Mouse (Mus musculus): Measurements from ENCODE around the gene Abca5. TPM values are rescaled to one million over a fixed set of nuclear protein-coding genes. Genes with fewer than 3 reads are reported as not detected.

The Abca5 gene
- total RNA-seq, 2 experiments from 2014 or later, result 5.8 to 9.0 TPM

DNA sequence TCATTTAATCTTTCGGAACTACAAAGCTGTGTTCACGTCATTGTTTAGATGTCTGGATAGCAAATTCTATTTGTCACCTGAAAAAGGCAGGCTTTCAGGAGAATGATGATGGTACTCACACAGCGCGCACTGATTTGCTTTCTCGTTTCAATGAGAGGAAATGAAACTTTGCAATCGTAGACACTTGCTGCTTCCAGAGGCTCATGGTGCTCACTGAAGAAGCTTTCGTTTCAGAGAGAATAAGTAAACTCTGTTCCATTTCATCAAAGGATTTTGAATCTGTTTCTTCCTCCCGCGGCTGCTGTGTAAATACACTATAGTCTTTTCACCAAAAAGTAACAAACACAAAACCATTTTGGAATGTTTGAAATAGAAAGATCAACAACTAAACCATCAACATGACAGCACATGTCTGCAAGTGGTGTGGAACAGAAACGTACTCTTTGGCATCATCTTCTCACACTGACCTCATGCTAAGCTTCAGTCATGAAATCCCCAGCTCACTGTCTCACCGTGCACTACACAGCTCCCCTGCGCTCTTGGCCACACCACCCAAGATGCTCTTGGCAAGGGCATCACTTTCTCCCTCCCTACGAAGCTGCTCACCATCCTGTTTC is 39.5 kb downstream of the Abca5 start:
- DNase-seq, result no peak

DNA sequence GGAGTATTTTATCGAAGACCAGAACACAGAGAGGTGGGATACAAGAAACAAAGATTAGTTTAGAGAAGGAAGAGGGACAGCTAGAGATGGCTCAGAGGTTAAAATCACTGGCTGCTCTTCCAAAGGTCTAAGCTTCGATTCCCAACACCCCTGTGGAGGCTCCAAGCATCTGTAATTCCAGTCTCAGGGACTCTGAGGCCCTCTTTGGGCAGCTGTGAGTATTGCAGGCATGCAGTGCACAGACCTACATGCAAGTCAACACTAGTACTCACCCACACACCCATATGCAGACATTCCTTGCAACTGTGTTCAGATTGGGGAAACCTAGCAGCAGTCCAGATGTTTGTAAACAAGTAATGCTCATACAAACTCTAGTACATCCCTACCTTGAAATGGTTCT is 46.9 kb downstream of the Abca5 start:
- DNase-seq, result no peak

DNA sequence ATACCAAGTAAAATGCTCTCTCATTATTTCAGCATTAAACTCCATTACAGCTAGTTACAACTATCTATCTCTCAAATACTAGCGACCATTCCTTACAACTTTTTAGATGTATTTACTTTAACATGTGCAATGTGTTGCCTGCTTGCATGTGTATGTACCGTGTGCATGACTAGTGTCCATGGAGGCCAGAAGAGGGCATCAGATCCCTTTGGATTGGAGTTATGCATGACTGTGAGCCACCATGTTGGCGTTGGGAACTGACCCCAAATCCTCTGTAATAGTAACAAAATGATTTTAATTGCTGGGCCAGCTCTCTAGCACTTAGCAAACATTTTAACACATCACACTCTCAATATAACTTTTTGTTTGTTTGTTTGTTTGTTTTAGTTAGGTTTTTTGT is 49.1 kb downstream of the Abca5 start:
- no peak for DNase-seq

DNA sequence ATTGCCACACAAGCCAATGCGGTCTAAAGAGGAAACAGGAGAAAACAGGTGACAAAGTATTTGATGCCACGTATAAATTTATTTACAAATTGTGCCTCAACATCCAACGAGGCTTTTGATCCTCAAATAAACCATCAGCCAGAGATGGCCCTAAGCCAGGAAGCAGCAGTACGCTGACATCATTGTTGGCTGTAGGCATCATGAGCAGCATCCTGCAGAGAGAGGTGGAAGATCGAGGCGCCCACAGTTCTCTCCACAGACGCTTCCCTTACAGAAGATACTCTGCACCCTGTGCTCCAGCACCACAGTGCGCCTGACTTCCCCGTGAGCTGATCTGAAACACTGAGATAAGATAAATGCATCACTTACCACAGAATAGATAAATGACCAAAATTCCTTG is 49.8 kb downstream of the Abca5 start:
- no peak for DNase-seq

DNA sequence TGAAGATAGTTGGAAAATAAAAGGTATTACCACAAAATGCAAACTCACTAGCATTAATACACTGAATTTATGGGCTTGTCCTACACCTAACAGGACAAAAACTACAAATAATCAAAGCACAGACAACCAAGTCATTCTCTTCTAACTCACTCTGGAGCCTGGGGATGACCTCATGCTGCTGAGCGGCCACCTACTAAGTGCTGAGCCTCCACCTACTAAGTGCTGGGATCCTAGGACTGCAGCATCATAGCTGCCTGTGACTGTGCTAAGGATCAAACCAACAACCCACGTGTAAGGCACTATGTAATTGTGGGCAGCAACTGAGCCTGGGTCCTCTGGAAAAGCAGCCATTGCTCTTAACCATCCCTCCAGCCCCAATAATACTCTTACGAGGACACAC is 51.2 kb downstream of the Abca5 start:
- no peak for DNase-seq

DNA sequence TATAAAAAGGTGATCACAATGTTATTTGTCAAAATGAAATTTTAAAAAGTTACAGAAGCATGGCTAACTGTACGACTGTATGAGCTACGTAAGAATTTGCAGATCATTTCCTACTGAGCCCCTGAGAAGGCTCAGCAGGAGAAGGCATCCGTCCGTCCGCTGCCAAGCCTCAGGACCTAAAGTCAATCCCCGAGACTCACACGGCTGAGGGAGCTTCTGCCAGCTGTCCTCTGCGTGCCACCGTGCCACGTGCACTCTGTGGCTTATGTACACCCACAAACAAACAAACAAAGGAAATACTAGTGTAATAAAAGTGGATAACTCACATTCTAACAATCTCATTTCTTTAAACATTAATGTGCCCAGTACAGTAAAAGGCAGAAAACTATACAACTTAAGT is 52.7 kb downstream of the Abca5 start:
- DNase-seq, result no peak

DNA sequence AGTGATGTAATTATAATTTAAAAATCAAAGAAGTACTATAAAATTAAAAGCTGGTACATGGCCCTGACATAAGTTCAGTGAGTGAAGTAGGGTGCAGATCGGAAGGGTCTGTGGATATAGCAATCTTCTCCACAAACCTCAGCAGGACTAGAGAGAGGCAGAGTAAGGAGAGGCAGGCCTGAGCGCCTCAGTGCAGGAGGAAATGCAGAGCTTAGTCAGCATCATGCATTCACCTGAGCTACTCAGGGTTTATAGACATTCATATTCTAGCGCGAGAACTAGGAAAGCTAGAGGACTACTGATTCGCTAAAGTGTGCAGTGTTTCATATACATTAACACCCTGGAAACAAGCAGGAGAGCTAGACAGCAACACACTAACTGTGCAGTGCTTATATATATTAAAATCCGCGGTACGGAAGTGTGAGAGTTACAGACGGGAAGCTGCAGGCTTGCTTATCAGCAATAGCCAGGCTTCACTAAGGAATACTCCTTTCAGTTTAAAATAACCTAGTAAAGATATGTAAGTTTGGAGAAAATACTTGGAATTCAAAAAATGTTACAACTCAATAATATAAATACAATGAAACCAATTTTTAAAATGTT is 53.2 kb downstream of the Abca5 start:
- DNase-seq, result no peak

DNA sequence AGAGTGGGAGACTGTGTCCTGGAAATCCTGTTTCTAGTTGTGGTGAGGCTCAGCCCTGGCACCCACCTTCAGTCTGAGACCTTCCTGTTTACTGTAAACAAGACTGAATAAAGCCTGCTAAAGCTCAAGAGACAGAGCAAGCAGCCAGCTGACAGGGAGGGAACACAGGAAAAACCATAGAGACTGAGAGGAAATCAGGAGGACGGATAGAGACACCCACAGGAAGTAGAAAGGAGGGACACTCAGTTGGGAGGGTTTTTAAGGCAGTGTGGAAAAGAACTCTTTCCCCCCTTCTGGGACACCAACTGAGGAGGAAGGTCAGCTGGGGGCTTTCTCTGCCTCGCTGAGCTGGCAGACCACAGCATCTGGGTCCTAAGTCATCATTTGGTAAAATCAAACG is 62.7 kb downstream of the Abca5 start:
- no peak for DNase-seq

DNA sequence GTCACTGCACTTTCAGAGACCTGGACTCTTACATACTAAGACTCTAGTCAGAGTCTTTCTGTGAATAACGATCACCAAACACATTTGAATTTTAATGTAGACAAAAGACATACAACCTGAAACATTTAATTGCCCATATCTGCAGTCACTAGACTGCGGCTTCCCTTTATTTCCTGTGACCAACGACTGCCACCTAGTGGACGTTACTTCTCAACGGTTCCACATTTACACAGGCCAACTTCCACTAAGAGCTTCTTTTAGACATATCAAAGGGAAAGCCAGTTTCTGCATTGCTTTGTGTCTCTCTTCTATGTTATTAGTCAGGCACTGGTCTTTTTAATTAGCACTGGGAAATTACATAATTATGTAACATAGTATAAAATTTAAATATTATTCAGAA is 65.8 kb downstream of the Abca5 start:
- DNase-seq, result no peak

DNA sequence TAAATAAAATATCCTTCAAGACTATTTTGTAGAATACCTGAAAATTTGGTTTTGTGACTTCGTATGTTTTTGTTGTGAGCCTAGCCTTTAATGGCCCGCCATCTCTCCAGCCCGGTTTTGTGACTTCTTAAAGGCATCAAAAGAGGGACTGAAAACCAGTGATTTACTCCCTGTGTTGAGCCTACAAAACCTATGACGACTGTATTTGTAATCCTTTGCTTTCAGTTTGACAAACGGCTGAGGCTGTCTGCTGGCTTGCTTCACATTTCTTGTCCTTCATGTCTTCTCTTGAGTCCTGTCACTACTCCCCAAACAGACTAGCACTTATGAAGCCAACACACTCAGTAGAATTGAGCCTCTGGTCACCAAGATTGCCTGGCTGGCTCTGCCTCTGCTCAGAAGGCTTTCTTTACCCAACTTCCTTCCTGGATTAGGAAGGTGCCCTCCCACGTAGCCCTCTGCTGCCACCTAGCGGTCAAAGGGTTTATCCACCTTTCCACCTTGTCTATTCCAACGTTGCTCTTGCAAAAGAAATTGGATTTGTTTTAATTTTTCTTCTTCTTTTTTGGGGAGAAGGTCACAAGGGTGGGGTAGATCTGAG is 69.2 kb downstream of the Abca5 start:
- peak; percentile 71 for DNase-seq

DNA sequence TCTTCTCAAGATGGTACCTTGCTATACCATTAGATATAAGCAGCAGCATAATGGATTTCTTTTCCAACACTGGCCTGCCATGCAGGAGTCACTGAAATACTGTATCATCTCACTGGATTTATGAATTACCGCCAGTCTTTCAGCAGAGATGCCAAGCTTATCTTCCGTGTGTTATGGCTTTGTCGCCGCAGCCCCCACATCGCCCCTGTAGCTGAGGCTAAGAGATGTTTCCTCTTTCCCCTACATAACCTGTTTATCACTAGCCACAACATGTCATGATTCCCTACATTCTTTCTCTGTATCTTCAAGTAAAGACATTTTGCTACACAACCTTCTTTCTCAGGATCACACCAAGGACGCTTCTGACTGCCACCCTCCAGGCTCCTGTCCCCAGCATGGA is 70.3 kb downstream of the Abca5 start:
- no peak for DNase-seq

DNA sequence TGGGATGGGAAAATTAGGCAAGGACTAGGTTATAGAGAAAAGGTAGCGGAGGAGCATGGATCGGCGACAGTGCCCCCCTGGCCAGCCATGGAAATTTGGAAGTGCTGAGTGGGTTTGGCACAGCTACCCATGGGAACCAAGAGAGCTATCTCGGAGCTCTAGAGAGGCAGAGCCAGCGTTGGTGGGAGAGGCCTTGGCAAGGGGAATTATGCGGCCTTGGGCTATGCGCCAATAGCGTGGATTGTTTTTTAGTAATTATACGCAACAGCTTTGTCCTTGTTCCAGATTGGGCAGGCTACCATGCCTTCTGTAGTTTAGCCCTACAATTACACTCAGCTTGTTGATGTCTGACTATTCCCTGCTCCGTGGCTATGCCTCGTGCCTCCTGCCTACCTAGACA is 70.8 kb downstream of the Abca5 start:
- DNase-seq, result no peak

DNA sequence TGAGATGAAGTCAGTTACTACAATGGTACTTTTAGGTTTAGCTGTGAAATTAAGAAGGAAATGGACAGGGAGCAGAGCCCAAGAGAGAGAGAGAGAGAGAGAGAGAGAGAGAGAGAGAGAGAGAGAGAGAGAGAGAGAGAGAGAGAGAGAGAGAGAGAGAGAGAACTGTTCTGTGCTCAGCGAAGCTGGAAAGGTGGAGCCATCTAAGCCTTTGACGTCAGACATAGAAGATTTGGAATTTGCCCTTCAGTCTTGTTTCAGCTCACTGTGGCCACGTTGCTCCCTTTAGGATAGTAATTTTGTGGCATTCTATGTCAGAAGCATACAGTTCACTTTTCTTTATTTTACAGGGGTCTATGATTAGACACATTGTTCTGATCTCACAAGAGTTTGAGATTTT is 75.6 kb downstream of the Abca5 start:
- no peak for DNase-seq

DNA sequence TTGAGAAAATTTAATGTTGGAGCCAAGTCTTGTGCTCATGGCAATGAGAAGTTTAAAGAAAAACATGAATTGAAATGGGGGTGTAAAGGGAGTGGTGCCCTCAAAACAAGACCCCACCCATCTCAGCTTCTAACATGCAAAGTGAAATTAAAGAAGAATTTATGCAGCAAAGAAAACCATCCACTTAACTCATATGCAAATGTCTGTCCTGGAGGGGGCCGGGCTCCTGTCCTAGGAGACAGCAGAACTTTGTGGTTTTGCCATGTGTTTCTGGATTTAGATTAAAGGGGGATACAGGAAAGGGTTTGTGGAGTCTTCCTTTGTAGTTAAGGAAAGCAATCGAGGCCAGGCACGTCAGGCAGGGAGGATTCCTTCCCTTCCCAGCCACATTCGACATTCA is 79.6 kb downstream of the Abca5 start:
- DNase-seq, result no peak

DNA sequence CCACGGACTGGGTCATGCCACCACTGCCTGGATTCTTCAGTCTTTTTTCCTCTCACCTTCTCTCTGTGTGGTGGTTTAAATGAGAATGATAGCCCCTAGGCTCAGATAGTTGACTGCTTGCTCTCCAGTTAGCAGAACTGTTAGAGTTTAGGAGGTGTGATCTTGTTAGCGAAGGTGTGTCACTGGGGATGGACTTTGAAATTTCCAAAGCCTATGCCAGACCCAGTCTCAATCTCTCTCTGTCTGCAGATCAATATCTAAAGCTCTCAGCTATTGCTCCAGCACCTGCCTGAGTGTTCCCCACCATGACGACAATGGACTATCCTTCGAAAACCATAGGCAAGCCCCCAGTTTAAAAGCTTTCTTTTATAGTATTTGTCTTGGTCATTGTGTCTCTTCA is 80.5 kb downstream of the Abca5 start:
- no peak for DNase-seq

DNA sequence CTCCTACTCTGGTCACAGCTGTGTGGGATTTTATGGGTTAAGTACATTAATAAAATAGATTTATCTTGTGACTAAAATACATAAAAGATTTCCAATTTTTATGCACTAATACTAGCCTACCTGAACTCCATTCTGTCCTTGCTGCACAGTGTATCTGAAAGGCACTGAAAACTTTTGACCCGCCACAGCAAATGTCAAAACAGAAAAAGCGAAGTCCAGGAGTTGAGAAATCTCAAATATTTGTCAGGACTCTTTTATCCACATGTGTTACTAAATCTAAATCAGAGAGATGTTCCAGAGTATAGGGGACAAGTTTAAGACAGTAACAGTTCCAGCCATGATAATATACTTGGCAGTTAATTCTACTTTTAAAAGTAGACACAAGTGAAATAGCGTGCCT is 85.3 kb downstream of the Abca5 start:
- DNase-seq, result no peak

DNA sequence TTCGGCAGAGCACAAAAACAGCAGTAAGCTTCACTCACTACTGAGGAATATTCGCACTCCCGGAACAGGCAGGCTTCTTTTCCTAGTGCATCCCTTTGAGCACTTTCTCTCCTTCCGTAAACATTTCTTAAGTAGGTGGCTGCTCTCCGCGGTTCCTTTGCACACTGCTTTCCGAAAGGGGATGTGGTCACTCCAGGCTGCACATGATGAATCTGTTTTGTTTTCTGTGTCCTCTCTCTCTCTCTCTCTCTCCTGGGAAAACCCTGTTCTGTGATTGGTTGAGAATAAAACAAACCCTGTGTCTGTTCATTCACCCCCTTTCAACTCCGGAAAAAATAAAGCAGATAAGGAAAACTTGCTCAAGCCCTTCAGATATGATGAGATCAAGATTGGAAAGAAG is 86.0 kb downstream of the Abca5 start, which contains the start of gene Abca6:
Gene Abca6 (minus strand): TSS at position 243 of the 400 bp plus-strand sequence.
- peak; percentile 43 for DNase-seq

DNA sequence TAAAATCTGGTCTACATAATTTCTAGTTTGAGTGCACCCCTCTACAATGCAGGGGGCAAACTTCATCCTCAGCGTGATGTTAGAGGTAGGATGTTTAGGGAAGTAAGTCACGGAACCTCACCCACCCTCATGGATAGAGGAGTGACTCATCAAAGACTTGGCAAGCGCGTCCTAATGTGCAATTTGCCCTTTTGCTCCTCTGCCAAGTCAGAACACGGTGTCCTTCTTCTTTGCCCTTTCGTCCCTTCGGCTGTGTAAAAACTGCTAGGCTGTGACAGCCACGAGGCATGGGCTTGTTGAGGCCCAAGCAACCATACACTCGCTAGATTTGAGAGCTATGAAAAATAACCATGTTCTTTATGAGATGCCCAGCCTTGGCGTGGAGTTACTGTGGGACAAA is 92.8 kb downstream of the Abca5 start:
- no peak for DNase-seq

DNA sequence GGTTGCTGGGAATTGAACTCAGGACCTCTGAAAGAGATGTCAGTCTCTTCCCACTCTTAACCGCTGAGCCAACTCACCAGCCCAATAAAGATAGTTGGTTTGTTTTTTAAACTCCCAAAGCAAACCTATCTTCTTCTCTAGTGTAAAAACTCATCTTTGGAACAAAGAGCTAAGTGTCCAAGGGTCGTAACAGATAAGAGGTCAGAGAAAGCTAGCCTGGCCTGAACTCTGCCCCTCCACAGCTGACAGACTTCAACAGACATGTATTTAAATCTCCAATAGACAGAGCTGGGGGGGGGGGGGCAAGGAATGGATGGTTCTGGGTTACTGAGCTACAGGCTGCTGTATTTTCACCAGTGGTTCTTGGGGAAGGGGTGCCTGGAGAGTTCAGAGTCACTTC is 100.0 kb downstream of the Abca5 start:
- no peak for DNase-seq

DNA sequence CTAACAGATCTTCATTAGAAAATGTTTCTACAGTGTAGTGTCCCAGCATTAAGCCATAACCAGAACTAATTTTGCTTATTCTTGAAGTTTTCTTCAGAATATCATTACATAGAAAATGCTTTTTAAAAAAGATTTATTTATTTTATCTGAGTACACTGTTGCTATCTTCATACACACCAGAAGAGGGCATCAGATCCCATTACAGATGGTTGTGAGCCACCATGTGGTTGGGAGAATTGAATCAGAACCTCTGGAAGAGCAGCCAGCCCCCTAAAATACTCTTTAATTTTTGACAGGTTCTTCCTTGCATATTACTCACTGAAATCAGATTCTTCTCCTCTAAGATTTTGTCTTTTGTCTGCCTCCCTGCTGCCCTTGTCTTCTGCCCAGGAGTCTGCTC is 104.5 kb downstream of the Abca5 start:
- DNase-seq, result no peak

Measured in gastrocnemius, postnatal 25 days (tissue).